Mouse (Mus musculus): ENCODE results near the gene Apmap. TPM values are rescaled to one million over a fixed set of nuclear protein-coding genes. Genes with fewer than 3 reads are reported as not detected.
A peak's percentile ranks its signal among the peaks of the same experiment; 100 is the strongest.

Gene Apmap
- 33.1 and 36.8 TPM in 2 replicates for polyA plus RNA-seq (2015; fragmentation: Nextera tagmentation; extraction: Ambion mirVana)

GRCm38 (mm10) chr2:150608087-150608799 lies at the start of gene Apmap:
TSS of gene Apmap (minus strand) at chr2:150608567.
- under 1% methylated on average over 42 of the region's 42 CpGs for WGBS
- Histone ChIP-seq H3K4me3 (peak within 1 kb of the TSS; percentile 95), H3K9me3 (no peaks in the 10 kb centered on the region), H3K9ac (peak within 1 kb of the TSS; percentile 82), H3K27me3 (no peaks in the 10 kb centered on the region), H3K36me3 (no peaks in the 10 kb centered on the region), H3K27ac (peak within 1 kb of the TSS; percentile 75), H3K4me1 (peaks cover 13% of the 10 kb centered on the region), H3K4me2 (peak within 1 kb of the TSS; percentile 87)
- ATAC-seq (ENCODE audit: insufficient number of reproducible peaks, low FRiP score, low TSS enrichment, low read depth), result peak; percentile 95

DNA sequence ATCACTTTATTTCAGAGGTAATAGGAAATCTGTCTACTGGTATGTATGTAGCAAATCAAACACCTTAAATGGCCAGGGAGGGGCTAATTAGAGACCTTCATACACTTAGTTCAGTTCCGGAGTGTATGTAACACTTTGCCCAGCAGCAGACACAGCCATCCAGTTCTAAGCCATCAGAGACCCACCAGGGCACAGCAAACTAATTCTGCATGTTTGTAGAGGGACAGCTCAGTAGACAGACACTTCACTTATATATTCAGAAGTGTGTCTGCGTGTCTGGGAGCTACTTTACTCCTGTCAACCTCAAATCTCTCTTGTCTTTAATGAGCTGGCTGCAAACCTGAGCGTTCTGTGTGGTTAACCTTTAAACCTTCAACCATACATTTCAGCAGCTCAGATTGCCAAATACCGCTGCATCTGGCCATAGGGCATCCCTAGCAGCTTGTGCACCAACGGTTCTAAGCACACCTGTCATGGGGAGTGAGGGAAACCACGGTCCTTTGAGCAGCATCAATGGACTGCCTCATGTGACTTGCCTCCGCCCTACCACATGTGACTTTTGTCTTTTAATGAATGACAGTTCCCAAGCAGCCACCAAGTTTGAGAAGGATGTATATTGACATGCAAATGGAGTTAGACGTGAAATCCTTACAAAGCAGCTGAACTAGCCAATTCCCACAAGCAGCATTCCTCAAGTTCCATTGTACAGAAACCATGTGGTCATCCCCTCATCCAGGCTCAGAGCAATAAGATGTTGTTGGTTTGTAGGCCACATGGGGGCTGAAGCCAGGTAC lies 48.8 kb upstream of the Apmap start:
- no peak overlapping the region for H3K9ac ChIP-seq
- no peaks in the 10 kb centered on the region for H3K36me3 ChIP-seq
- WGBS, result 67% methylated on average over 8 of the region's 8 CpGs
- H3K4me2 ChIP-seq, result no peak overlapping the region
- H3K4me3 ChIP-seq, result no peak overlapping the region
- 0 out of 2 replicates have a peak, but pooled peaks cover 3% of the 10 kb centered on the region for H3K4me1 ChIP-seq
- ATAC-seq (ENCODE audit: insufficient number of reproducible peaks, low FRiP score, low TSS enrichment, low read depth), result no peak
- H3K27ac ChIP-seq, result no peak overlapping the region
- no peaks in the 10 kb centered on the region for H3K9me3 ChIP-seq
- no peaks in the 10 kb centered on the region for H3K27me3 ChIP-seq

GRCm38 (mm10) chr2:150656112-150656511 lies 47.7 kb upstream of the Apmap start:
- H3K4me3 ChIP-seq, result no peak overlapping the region
- WGBS, result 89% methylated on average over 3 of the region's 3 CpGs
- ATAC-seq (ENCODE audit: insufficient number of reproducible peaks, low FRiP score, low TSS enrichment, low read depth), result no peak

DNA sequence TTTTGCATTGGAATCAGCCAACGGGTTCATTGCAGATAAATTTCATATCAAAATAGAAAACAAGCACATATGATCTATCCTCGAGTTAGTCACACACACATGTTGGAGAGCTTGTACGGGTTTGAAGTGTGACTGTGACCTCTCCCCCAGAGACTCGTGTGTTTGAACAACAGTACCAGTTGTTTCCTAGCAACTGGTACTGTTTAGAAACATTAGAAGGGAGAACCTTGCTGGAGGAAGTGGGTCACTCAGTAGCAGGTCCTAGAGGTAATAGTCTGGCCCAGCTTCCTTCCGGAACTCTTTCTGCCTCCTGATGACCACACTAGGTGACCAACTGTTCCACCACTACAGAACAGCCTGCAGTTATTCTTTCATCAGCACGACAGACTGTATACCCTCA lies 46.9 kb upstream of the Apmap start:
- H3K36me3 ChIP-seq, result no peaks in the 10 kb centered on the region
- H3K27ac ChIP-seq, result no peak overlapping the region
- H3K9me3 ChIP-seq, result no peaks in the 10 kb centered on the region
- no peak overlapping the region for H3K4me3 ChIP-seq
- ATAC-seq (ENCODE audit: insufficient number of reproducible peaks, low FRiP score, low TSS enrichment, low read depth), result no peak
- H3K4me1 ChIP-seq, result no peaks in the 10 kb centered on the region
- no peaks in the 10 kb centered on the region for H3K27me3 ChIP-seq
- no peak overlapping the region for H3K4me2 ChIP-seq
- no peak overlapping the region for H3K9ac ChIP-seq
- 83% methylated on average over 6 of the region's 6 CpGs for WGBS

More at GRCm38 (mm10) chr2:150656112-150656511, 47.7 kb upstream of the Apmap start:
- no peaks in the 10 kb centered on the region for H3K36me3 ChIP-seq
- H3K9ac ChIP-seq, result no peak overlapping the region
- H3K27ac ChIP-seq, result no peak overlapping the region
- H3K27me3 ChIP-seq, result no peaks in the 10 kb centered on the region
- no peaks in the 10 kb centered on the region for H3K9me3 ChIP-seq
- no peak overlapping the region for H3K4me2 ChIP-seq
- no peaks in the 10 kb centered on the region for H3K4me1 ChIP-seq

- H3K9ac ChIP-seq, result no peak overlapping the region
- H3K4me2 ChIP-seq, result no peak overlapping the region
- no peak overlapping the region for H3K27ac ChIP-seq
- no peaks in the 10 kb centered on the region for H3K9me3 ChIP-seq
- no peaks in the 10 kb centered on the region for H3K36me3 ChIP-seq
- no peak for ATAC-seq (ENCODE audit: insufficient number of reproducible peaks, low FRiP score, low TSS enrichment, low read depth)
- H3K4me1 ChIP-seq, result no peaks in the 10 kb centered on the region
- no peaks in the 10 kb centered on the region for H3K27me3 ChIP-seq
- WGBS, result 89% methylated on average over 2 of the region's 2 CpGs
- H3K4me3 ChIP-seq, result no peak overlapping the region
Observed at GRCm38 (mm10) chr2:150654814-150655213, 46.4 kb upstream of the Apmap start.

- Histone ChIP-seq H3K27me3 (no peaks in the 10 kb centered on the region), H3K9ac (no peak overlapping the region), H3K9me3 (no peaks in the 10 kb centered on the region), H3K4me2 (no peak overlapping the region), H3K4me3 (no peak overlapping the region), H3K27ac (no peak overlapping the region), H3K4me1 (0 out of 2 replicates have a peak, but pooled peaks cover 3% of the 10 kb centered on the region), H3K36me3 (no peaks in the 10 kb centered on the region)
- whole genome bisulfite sequencing, result 63% methylated on average over 9 of the region's 9 CpGs
- ATAC-seq (ENCODE audit: insufficient number of reproducible peaks, low FRiP score, low TSS enrichment, low read depth), result no peak
Observed at GRCm38 (mm10) chr2:150651366-150651765, 43.0 kb upstream of the Apmap start.

- no peaks in the 10 kb centered on the region for H3K27me3 ChIP-seq
Observed at GRCm38 (mm10) chr2:150650511-150651074, 42.2 kb upstream of the Apmap start.

GRCm38 (mm10) chr2:150648300-150648895 lies 40.0 kb upstream of the Apmap start:
- H3K27me3 ChIP-seq, result no peaks in the 10 kb centered on the region
- no peak overlapping the region for H3K4me2 ChIP-seq
- H3K27ac ChIP-seq, result no peak overlapping the region
- no peaks in the 10 kb centered on the region for H3K36me3 ChIP-seq
- no peak for ATAC-seq (ENCODE audit: insufficient number of reproducible peaks, low FRiP score, low TSS enrichment, low read depth)
- H3K9ac ChIP-seq, result no peak overlapping the region
- H3K4me1 ChIP-seq, result 0 out of 2 replicates have a peak, but pooled peaks cover 3% of the 10 kb centered on the region
- 58% methylated on average over 13 of the region's 13 CpGs for WGBS
- no peak overlapping the region for H3K4me3 ChIP-seq
- H3K9me3 ChIP-seq, result no peaks in the 10 kb centered on the region

More at GRCm38 (mm10) chr2:150650511-150651074, 42.2 kb upstream of the Apmap start:
- 0 out of 2 replicates have a peak, but pooled peaks cover 3% of the 10 kb centered on the region for H3K4me1 ChIP-seq
- H3K27ac ChIP-seq, result no peak overlapping the region
- no peak overlapping the region for H3K4me2 ChIP-seq
- 16% methylated on average over 7 of the region's 7 CpGs for WGBS
- ATAC-seq (ENCODE audit: insufficient number of reproducible peaks, low FRiP score, low TSS enrichment, low read depth), result no peak
- no peaks in the 10 kb centered on the region for H3K36me3 ChIP-seq
- no peak overlapping the region for H3K4me3 ChIP-seq
- H3K9me3 ChIP-seq, result no peaks in the 10 kb centered on the region
- H3K9ac ChIP-seq, result no peak overlapping the region

DNA sequence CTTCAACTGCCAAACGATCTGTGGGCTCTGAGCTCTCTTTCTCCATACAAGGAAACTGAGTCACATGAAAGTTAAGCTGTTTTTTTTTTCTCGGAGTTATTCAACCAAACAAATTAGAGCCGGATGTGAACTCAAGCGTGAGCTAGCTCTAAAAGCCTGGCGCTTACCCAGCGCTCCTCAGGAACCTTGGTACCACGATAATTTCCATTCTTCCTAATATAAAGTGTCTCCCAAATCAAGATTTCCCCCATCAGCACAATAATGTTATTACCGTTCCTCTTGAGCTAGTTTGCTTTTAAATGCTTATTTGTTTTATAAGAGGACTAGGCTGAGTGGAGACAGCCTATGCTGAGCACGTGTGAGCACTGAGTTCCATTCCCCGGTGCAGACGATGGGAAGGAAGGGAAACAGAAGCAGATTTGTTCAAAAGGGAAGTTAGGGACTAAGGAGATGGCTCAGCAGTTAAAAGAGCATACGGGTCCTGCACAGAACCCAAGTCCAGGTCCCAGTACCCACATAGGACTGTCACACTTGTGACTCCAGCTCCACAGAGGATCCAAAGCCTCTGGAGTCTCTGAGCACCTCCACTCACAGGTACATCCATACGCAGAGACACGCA lies 39.4 kb upstream of the Apmap start:
- ATAC-seq (ENCODE audit: insufficient number of reproducible peaks, low FRiP score, low TSS enrichment, low read depth), result no peak
- 78% methylated on average over 14 of the region's 14 CpGs for WGBS
- H3K36me3 ChIP-seq, result no peaks in the 10 kb centered on the region
- H3K9ac ChIP-seq, result no peak overlapping the region
- H3K27ac ChIP-seq, result no peak overlapping the region
- H3K27me3 ChIP-seq, result no peaks in the 10 kb centered on the region
- H3K4me2 ChIP-seq, result no peak overlapping the region
- H3K4me1 ChIP-seq, result 0 out of 2 replicates have a peak, but pooled peaks cover 3% of the 10 kb centered on the region
- H3K4me3 ChIP-seq, result no peak overlapping the region
- H3K9me3 ChIP-seq, result no peaks in the 10 kb centered on the region

- Histone ChIP-seq H3K27ac (no peak overlapping the region), H3K9me3 (no peaks in the 10 kb centered on the region), H3K4me3 (no peak overlapping the region), H3K9ac (no peak overlapping the region), H3K36me3 (no peaks in the 10 kb centered on the region), H3K4me2 (no peak overlapping the region), H3K4me1 (0 out of 2 replicates have a peak, but pooled peaks cover 3% of the 10 kb centered on the region), H3K27me3 (no peaks in the 10 kb centered on the region)
- ATAC-seq (ENCODE audit: insufficient number of reproducible peaks, low FRiP score, low TSS enrichment, low read depth), result no peak
- 80% methylated on average over 8 of the region's 8 CpGs for WGBS
Observed at GRCm38 (mm10) chr2:150646411-150647121, 38.2 kb upstream of the Apmap start.

GRCm38 (mm10) chr2:150645225-150645624 lies 36.9 kb upstream of the Apmap start:
- no peak overlapping the region for H3K4me2 ChIP-seq
- H3K36me3 ChIP-seq, result no peaks in the 10 kb centered on the region
- H3K4me1 ChIP-seq, result 0 out of 2 replicates have a peak, but pooled peaks cover 3% of the 10 kb centered on the region
- no peak overlapping the region for H3K4me3 ChIP-seq
- H3K27ac ChIP-seq, result no peak overlapping the region
- WGBS, result 84% methylated on average over 4 of the region's 4 CpGs
- no peaks in the 10 kb centered on the region for H3K9me3 ChIP-seq
- H3K9ac ChIP-seq, result no peak overlapping the region
- H3K27me3 ChIP-seq, result no peaks in the 10 kb centered on the region
- no peak for ATAC-seq (ENCODE audit: insufficient number of reproducible peaks, low FRiP score, low TSS enrichment, low read depth)

Data from limb, embryonic 15.5 days (tissue).